Mouse (Mus musculus): ENCODE results near the gene Trub1.

Trub1 gene

DNA sequence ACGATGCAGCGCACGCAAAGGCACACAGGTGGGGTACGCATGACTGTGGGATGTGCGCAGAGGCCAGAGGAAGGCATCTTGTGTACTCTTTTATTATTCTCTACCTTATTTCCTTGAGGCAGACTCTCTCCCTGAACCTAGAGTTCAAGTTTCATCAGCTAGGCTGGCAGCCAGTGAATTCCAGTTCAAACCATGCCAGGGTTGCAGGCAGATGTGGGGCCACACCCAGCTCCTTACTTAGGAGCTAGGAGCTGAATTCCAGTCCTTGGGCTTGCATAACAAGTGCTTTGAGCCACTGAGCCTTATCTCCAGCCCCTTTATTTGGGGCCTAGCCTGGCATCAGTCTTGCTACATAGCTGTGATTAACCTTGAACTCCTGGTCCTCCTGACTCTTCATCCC, 13.4 kb upstream of the Trub1 start:
- intact Hi-C loops (cut with DNase I), result no loop called here

DNA sequence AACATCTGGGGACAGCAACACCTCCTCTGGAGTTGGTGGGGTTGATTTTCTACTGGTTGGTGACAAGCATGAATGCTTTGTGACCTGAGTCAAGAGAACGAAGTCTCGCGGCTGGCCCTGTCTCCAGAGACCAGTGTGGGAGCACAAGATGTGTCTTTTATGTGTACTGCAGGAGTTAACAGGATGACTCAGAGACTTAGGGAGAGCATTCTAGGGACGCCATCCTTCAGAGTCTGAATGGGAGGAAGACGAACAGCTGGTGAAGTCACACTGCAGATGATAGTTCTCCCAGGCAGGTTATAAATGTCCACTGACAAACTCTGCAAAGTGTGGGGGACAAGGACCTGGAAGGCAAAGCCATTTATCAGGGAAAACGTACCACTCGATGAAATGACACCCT, 11.2 kb upstream of the Trub1 start:
- intact Hi-C loops (cut with DNase I), result no loop called here

DNA sequence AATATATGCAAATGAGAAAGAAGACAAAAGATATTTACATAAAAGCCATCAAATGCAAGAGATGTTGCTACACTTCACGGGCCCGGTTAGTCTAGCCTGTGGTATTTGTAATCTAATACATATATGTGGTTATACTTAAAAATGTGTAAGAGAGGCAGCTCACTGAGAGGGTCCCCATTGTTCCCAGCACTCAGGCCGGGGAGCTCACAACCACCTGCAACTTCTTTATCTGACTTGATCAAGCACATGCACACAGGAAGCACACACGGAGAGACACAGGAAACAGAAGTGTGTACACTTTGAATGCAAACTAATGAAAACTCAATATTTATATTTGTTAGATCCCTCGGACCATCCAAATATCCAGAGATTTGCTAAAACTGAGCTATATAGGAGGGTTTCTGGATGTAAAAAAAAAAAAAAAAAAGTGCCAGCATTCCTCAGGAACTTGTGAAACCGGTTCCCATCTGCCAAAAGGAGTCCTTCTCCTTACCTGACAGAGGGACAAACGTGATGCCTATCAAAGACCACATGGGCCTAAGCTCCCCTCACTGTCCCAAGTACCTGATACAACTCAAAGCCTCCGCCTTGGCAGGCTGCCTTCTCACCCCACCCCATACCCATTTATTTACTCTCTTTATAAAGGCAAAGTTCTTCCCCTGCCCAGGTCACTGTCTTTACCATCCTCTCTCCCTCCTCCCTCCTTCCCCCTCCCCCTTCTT, 9.6 kb upstream of the Trub1 start:
- intact Hi-C loops (cut with DNase I), result no loop called here

DNA sequence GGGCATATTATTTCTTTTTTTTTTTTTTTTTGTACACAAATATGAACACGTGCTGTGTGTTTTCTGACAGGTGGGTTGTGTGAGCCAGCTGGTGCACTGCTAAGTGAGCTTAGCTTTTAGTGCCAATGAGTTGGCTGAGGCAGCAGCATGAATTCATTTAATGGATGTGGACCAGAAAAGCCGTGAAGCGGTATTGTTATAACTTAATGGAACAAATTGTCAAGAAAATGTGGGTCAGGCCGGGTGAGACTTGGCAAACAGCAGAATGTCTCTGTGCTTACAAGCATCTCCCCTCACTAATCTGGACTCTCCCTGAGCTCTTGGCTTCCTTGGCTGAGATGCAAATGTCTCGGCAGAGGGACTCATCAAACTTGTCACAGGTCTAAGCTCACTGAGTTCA, 7.7 kb upstream of the Trub1 start:
- intact Hi-C loops (cut with DNase I), result no loop called here

DNA sequence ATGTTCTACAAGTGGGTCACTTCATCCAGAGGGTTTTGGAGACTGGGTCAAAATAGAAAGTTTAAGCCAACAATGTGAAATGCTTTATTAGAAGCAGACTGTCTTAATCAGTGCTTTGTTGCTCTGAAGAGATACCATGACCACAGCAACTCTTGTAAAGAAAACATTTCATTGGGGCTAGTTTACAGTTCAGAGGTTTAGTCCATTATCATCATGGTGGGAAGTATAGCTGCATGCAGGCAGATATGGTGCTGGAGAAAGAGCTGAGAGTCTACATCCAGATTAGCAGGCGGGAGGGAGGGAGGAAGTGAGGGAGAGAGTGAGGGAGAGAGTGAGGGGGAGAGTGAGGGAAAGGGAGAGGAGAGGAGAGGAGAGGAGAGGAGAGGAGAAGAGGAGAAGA, 1.9 kb upstream of the Trub1 start:
- intact Hi-C loops (cut with DNase I), result no loop called here

DNA sequence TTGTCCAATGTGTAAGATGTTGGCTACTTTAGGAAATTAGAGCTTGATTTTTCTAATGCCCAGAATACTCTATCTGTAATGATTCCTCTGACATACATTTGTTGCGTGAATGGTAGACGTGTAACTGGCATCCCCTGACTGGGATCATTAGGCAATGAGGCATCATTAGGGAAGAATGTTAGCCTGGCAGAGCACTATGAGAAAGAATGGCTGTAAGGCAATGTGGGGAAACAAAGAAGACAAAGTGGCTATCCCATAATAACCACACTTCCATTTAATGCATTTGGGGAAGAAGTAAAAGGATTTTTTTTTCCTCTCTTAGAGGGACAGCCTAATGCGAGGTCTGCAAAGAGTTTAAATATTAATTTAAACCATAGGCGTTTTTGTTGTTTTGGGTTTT, 950 bp upstream of the Trub1 start:
- intact Hi-C loops (cut with DNase I), result no loop called here

DNA sequence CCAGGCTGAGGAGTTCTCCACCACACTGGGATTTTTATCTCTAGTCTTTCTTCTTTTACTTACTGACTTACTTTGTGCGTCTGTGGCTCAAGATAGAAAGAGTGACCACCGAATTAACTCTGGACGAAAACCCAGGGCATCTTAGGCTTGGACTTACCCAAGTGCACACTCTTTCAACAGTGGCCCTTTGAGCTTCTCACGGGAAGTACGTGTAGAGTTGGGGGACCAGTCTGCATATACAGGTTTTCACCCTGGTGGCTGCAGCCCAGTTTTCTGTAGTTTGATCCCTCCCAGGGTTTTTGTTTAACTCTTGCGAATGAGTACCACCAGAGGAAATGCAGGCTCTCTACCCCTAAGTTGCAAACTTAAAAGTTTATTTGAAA, 497 bp downstream of the Trub1 start:
- intact Hi-C loops (cut with DNase I), result no loop called here

DNA sequence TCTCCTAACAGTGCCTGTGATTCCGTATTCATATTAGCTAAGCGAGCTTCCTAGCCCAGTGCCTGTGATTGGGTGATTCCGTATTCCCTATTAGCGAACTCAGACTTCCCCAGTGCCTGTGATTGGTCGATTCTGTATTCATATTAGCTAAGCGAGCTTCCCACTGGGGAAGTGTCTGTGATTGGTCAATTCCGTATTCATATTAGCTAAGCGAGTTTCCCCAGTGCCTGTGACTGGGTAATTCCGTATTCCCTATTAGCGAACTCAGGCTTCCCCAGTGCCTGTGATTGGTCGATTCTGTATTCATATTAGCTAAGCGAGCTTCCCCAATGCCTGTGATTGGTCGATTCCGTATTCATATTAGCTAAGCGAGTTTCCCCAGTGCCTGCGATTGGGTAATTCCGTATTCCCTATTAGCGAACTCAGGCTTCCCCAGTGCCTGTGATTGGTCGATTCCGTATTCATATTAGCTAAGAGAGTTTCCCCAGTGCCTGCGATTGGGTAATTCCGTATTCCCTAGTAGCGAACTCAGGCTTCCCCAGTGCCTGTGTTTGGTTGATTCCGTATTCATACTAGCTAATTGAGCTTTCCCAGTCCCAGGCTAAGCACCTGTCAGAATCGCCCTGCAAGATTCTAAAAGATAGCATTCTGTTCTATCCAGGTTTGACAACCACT, 2.7 kb downstream of the Trub1 start:
- intact Hi-C loops (cut with DNase I), result loop anchor here (2.0 kb wide), 1 partner anchor 51 kb away; no protein-coding TSS in a partner anchor

DNA sequence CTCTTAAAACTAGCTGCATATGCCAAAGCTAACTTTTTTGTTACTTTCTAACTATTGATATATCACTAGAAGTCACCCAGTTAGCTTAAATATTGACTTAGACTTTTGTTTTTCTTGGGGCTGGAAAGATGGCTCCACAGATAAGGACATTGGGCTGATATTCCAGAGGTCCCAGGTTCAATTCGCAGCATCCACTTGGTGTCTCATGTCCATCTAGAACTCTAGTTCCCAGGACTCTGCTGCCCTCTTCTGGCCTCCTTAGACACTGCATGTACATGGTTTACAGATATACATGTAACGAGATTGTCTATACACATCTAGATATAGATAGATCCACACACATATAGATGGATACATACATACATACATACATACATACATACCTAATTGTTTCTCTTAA, 4.4 kb downstream of the Trub1 start:
- intact Hi-C loops (cut with DNase I), result no loop called here

DNA sequence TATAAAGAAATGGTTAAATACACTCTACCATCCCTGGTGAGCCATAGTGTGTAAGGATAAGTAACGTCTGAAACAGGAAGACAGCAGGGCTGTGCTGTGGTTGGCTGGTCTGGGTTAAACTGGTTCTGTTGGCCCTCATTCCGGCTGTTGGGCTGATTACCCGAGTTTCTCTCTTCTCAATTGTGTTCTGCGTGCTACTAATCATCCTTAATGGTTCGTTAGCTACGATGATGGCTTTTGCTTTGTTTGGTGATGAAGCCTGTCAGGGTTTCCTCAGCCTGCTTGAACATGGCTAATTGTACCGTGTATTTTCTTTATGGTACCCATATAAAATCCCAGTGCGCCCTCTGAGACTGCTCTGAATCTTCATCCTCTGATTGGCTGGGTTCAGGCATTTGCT, 11.0 kb downstream of the Trub1 start:
- intact Hi-C loops (cut with DNase I), result no loop called here

DNA sequence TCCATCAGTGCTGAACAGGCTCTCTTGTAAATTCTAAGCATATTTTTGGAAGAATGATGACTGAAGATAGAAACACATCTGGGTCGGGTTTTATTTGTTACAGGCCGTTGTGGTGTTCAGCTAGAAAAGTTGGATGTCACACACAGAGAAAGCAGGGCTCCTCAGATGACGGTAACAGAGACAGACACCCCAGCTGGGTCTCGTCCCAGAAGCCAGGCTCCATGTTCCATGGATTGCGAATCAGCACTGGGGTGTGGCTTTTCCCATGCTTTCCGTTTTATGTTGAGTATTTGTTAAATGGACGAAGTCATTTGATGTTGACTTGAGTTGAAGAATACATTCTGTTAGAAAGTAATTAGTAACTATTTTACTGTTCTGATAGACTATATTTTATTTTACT, 13.0 kb downstream of the Trub1 start:
- intact Hi-C loops (cut with DNase I), result no loop called here

DNA sequence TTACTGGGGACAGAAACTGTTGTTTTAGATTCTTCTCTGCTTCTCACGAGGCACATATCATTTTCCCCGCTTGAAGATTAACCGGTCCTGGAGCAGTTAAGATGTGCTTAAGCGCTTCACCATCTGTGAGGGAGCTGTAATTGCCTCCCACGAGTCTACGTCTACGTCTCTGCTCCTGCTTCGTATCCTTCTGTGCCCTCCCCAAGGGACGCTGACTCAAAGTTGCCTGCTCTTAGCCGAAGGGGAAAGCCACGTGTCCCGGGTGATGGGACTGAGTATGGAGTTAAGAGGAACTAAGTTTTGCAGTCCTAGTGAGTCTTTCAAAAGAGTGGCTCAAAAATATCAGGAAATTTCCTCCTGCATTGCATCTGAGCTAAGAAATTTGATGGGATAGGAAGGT, 18.3 kb downstream of the Trub1 start:
- intact Hi-C loops (cut with DNase I), result no loop called here

DNA sequence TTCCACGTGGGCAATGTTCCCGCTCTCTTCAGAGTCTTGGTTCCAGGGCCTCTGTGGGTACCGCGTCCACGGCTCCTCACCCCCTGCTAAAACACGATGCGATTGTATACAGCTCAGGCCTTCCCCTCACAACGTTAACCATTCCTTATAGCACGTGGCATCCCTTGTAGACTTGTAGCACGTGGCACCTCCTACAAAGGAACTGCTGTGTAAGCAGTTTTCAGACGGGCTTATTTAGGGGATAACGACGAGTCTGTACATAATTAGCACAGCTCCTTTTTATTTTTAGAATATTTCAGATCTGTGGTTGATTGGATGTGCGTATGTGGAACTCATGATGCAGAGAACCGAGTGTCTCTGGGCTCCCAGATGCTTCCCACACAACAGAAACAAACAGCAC, 19.5 kb downstream of the Trub1 start:
- intact Hi-C loops (cut with DNase I), result no loop called here

DNA sequence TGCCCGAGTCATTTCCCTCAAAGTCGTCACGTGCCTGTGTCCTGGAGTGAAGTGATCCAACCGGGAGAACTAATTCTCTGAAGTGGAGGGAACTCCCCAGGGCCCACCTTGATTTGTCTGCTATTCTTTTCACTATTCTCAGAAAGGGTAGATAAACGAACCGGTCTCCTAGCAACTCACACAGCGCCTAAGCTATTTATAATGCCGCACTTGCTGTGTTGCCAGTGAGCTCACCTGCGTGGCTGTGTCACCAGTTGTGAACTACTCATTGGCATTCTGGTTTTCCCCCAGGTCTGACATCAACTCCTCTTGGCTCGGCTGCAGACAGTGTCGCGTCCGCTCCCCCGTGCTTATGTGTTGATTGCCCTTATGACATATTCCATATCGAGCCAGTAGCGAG, 20.6 kb downstream of the Trub1 start:
- intact Hi-C loops (cut with DNase I), result no loop called here

DNA sequence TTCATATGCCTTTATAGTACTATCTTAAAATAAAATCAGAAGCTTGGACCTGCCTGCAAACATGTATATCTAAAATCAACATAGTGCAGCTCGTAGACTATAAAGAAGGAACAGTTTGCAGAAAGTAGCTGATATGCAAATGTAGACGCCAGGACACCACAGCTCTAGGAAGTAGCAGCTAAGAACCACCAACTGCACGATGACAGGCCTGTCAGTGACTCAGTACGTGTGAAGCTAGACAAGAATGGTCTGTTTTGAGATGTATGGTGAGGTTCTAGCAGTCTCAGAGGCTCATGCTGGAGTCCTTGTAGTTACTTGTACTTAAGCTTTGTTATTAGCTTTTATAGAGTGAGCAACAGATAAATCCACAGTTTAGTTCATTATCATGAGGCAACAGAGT, 22.6 kb downstream of the Trub1 start:
- intact Hi-C loops (cut with DNase I), result no loop called here

DNA sequence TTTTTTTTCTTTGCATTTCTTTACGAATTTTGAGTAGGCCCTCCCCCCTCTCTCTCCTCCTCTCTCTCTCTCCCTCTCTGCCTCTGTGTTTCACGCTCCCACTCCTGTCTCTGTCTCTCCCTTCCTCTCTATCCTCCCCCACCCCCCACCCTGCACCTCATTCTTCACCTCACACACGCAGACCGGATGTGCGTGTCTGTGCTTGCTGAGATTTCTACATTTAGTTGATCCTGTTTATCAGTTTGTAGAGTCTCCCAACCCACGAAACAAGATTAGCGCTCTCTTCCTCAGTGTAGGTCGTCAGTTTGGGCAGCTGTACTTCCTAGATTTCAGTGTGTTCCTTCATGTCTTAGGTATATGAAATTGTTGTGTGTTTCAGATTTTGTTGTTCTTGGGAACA, 24.6 kb downstream of the Trub1 start:
- intact Hi-C loops (cut with DNase I), result no loop called here

DNA sequence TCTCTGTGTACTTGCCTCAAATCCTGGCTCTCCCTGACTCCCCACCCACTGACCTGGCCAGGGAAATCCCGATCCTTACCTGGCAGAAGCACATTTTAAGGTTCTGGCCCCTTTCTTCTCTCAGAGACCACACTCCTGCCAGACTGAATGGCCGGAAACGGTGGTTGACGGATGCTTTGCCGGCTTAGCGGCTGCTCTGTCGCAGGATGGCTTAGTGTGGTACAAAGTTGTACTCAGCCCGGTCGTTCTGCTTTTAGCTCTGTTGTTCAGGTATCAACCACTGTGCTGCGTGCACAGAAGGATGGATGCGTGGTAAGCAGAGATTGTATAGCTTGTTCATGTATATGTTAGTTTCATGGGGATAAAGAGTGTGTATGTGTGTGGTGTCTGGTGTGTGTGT, 25.3 kb downstream of the Trub1 start:
- intact Hi-C loops (cut with DNase I), result no loop called here

DNA sequence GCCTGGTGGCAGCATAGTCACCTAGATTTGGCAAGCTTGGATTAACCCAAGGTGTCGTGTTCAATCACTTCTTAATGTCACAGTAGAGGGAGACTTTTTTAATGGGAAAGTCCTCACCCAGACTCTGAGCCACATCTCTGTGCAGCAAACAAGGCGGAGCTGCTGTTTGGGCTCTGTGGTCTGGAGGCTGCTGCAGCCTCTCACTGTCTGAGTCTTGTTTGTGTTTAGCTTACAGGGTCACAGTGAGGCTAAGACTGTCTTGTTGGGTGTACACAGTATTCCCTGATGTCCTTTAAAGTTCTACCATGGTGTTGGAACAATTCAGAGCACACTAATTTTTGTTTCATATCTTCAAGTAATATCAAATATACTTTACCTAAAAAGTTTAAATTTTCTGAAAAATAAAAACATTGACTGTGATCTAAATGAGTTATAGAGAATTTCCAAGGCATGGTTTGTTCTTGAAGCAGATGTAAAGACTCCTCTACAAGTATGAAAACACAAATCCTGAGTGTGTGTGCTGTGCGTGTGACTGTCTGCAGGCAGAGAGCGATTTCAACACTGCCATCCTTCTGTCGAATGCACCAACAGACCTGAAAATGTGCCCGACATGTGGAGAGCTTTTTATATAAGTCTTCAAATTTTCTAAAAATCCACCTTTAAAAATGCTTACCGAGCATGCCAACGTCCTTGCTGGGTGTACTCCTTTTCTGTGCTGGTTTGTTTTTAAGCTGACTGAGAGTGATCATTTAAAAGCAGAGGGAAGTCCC, 27.4 kb downstream of the Trub1 start:
- intact Hi-C loops (cut with DNase I), result no loop called here

DNA sequence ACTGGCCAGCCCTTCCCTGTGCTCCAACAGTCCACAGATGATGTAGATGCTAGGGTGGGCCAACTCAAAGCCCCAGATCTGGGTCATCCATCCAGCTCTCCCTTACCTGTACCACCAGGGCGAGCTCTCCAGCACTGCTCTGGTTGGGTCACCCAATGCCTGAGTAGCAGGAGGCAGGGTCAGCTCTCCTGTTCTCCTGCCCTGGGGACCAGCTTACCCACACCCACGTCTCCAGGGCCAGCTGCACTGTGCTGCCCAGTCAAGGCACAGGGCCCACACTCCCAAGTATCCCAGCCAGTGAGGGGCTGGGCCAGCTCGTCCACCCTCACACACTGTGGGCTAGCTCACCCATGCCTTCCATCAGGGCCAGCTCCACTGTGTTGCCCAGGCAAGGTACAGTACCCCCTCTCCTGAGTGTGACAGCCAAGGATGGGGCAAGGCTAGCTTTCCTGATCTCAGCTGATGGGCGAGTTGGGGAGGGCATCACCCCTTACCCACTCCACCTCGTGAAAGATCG, 29.1 kb downstream of the Trub1 start:
- intact Hi-C loops (cut with DNase I), result loop anchor here (2.0 kb wide), 1 partner anchor 161 kb away; no protein-coding TSS in a partner anchor

DNA sequence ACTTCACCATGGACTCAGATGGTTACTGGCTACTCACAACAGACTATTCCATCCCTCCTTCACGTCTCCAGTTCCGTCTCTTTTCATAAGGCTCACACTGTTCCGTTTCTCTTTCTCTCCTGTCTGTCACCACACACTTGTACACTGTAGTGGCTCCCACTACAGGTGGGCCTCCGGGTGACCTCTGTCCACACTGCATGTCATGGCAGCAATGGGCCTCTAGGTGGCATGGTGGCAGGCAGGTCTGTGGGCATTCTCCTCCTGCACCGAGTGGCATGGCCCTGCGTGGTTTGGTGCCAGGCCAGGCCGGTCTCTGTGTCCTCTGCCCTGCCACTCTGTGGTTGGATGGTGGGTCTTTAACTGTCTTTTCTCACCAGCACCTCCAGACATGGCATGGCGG, 30.1 kb downstream of the Trub1 start:
- intact Hi-C loops (cut with DNase I), result loop anchor here (2.0 kb wide), 1 partner anchor 160 kb away; no protein-coding TSS in a partner anchor

DNA sequence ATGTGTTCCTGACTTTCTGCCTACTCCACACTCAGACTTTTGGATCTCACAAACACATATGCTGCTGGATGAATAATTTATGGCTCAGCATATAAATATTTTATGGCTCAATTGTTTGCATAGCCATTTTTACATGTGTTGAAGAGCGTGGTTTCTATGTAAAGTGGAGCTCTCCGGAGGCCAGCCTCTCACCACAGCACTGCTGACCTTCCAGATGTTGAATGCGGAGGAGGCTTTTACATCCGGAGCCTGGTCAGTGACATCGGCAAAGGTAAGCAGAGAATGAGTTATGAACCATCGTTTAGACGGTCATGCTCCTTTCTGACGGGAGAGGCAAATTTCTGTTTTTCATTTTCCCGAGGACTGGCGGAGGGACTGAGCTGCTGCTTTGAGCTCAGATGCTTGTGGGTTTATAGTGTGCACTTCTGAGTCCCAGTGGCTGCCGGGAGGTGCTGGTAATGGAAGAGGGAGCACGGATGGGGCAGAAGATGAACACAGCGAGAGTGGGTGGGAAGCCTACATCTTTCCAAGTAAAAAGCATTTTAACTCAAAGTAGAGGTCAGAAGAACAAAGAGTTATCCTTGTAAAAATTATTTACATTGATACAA, 34.4 kb downstream of the Trub1 start:
- intact Hi-C loops (cut with DNase I), result no loop called here

DNA sequence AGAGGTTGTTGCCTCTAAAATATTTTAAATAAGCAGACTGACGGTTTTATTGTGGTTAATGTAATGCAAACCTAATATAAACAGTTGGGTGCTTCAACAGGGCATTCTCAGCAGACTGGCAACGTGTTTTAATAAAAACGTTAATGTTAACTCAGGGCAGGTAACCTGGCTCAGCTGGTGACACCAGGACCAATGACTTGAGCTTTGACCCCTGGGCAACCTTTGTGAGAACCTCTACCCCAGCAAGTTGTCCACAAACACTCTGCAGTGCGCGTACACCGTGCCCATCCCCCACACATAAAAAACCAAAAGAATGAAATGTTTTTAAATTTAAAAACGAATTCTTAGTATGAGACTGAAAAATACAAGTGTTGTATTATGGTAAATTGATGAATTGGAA, 36.8 kb downstream of the Trub1 start:
- intact Hi-C loops (cut with DNase I), result no loop called here

Data from adrenal gland (tissue).